Mouse (Mus musculus): ENCODE measurements around the gene Ppard.

DNA sequence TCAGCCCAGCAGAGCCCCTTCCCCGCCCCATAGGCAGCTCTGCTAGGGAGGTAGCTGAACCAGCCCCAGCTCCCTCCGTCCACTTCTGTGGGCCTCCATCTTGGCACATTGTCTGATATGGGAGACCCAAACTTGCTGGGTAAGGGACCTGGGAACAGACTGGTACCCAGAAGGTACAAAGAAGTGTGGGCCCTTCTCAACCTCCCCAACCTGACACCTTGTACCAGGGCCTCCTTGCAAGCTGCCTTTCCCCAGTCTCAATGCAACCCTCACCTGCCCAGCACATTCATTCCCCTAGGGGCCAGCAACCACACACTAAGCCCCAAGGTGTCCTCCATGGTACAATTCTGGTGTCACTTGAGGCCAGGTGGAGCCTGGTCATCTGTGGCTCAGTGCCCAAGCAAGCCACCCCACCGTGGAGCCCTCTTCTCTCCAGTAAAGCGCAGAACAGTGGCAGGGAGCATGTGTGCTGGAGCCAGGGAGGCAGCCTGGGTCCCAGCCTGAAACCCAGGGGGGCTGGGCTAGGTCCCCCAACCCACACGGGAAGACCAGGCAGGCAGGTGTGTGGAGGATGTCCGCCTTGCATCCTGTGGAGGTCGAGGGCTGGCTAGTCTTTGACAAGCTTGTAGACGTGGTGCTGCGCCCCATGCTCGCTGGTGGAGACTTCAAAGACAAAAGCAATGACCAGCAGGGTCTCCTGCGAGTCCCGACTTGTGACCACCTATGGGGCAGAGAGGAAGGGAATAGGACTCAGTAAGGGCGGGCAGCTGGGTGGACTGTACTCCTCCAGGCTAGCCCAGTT is 99.8 kb downstream of the Ppard start:
- TF ChIP-seq CTCF (conservative IDR thresholded peaks at IDR 0.05; ENCODE audit: insufficient read depth, insufficient read length, low read depth, low read length) (0 out of 2 replicates have a peak, but pooled peaks have one; percentile 23), POLR2A (IDR thresholded peaks at IDR 0.05; ENCODE audit: low read depth, low read length) (no peak)

All from kidney, adult 2 months (tissue).